In the genomic region with DNA sequence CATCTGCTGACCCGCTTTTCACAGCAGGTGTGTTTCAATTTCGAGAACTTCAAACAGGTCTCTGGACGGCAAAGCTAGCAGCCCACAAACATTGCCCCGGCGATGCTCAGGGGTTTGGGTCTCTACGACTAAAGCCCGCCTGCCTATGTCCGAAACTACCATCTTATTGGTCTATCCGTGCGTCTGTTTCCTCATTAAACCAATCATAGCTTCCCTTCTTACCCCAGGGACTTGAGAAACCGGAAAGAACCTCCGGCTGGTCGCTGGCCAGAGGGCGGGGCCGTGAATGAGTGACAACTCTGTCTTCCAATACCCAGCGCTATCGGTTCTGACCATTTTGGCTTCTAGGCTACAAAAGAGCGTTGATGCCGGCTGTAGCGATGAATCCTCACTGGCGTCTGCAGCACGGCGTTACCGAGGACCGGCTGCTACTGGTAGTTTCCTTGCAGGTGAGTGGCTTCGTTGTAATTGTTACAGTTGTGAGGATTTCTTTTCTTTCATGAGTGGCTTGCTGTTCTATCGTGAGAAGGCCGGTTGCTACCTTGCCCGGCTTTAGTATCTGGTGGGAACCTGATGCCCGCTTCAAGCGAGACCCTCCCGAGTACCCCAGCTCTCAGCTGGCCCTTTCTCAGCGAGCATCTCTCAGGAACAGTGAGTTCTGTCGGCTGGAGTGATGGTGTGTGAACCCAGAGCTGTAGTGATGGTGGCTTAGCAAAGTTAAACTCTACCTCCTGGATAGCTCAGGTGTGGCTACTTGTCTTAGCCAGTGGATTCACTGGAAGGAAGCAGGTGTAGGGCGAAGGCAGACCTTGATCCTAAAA, we compare ENCODE assay signal across 8 mouse cellular contexts. TPM values are rescaled to one million over a fixed set of nuclear protein-coding genes. Genes with fewer than 3 reads are reported as not detected.
A peak's percentile ranks its signal among the peaks of the same experiment; 100 is the strongest.
DNase-seq lines count a peak whose midpoint lies in the region; ATAC-seq and TF ChIP-seq lines count a peak whose summit lies in the region.

A gene (plus strand): TSS at position 234 of the 821 bp plus-strand sequence.

- no peaks in the 10 kb centered on the region for H3K9me3 ChIP-seq in forebrain, embryonic 10.5 days
- no peaks in the 10 kb centered on the region for H3K9me3 ChIP-seq in heart, embryonic 15.5 days (replicated peaks)
- no peaks in the 10 kb centered on the region for H3K9me3 ChIP-seq in liver, embryonic 14.5 days (ENCODE audit: control insufficient read depth, low read length)
- H3K9me3 ChIP-seq in neural tube, embryonic 11.5 days (ENCODE audit: control insufficient read depth, low read length): no peaks in the 10 kb centered on the region
- H3K9me3 ChIP-seq in stomach, postnatal 0 days (ENCODE audit: control insufficient read depth, low read length): no peaks in the 10 kb centered on the region

- H3K27ac ChIP-seq in forebrain, embryonic 10.5 days: peak within 1 kb of the TSS; percentile 90
- H3K27ac ChIP-seq in heart, embryonic 15.5 days: peak within 1 kb of the TSS; percentile 75
- H3K27ac ChIP-seq in liver, embryonic 14.5 days: peak within 1 kb of the TSS; percentile 89
- peak within 1 kb of the TSS; percentile 36; the same call in 1 of the 2 replicates for H3K27ac ChIP-seq in neural tube, embryonic 11.5 days (ENCODE audit: low read depth, low read length)
- H3K27ac ChIP-seq in stomach, postnatal 0 days (replicated peaks): peak within 1 kb of the TSS; percentile 42; the same call in 1 of the 2 replicates

- H3K4me1 ChIP-seq in forebrain, embryonic 10.5 days: peaks cover 52% of the 10 kb centered on the region
- peaks cover 23% of the 10 kb centered on the region for H3K4me1 ChIP-seq in heart, embryonic 15.5 days (replicated peaks)
- H3K4me1 ChIP-seq in liver, embryonic 14.5 days (replicated peaks; ENCODE audit: control insufficient read depth in 2 of 2, insufficient read depth in 2 of 2, low read length in 1 of 2): peaks cover 60 to 73% of the 10 kb centered on the region in 2 experiments
- H3K4me1 ChIP-seq in neural tube, embryonic 11.5 days (ENCODE audit: control insufficient read depth, insufficient read depth, low read length): peaks cover 19% of the 10 kb centered on the region
- H3K4me1 ChIP-seq in stomach, postnatal 0 days (replicated peaks; ENCODE audit: control insufficient read depth, insufficient read depth): peaks cover 3% of the 10 kb centered on the region; the same call in 1 of the 2 replicates

- peak within 1 kb of the TSS; percentile 66 for H3K9ac ChIP-seq in heart, embryonic 15.5 days
- H3K9ac ChIP-seq in liver, embryonic 14.5 days (replicated peaks): peak within 1 kb of the TSS; percentile 86
- peak within 1 kb of the TSS; percentile 64 for H3K9ac ChIP-seq in neural tube, embryonic 11.5 days (ENCODE audit: low read length)
- H3K9ac ChIP-seq in stomach, postnatal 0 days (ENCODE audit: low read length): peak within 1 kb of the TSS; percentile 61

- peak within 1 kb of the TSS; percentile 82 for H3K4me2 ChIP-seq in heart, embryonic 15.5 days
- peak within 1 kb of the TSS; percentile 78 for H3K4me2 ChIP-seq in liver, embryonic 14.5 days (ENCODE audit: low read depth)
- peak within 1 kb of the TSS; percentile 80 for H3K4me2 ChIP-seq in neural tube, embryonic 11.5 days (ENCODE audit: low read depth)
- H3K4me2 ChIP-seq in stomach, postnatal 0 days (replicated peaks; ENCODE audit: low read depth): peak within 1 kb of the TSS; percentile 56

- H3K27me3 ChIP-seq in forebrain, embryonic 10.5 days (ENCODE audit: poor library complexity, severe bottlenecking): no peaks in the 10 kb centered on the region
- no peaks in the 10 kb centered on the region for H3K27me3 ChIP-seq in heart, embryonic 15.5 days
- H3K27me3 ChIP-seq in liver, embryonic 14.5 days (ENCODE audit: control insufficient read depth, insufficient read depth, low read length): no peaks in the 10 kb centered on the region
- H3K27me3 ChIP-seq in neural tube, embryonic 11.5 days (ENCODE audit: control insufficient read depth, insufficient read depth, low read length): no peaks in the 10 kb centered on the region
- no peaks in the 10 kb centered on the region for H3K27me3 ChIP-seq in stomach, postnatal 0 days (ENCODE audit: control insufficient read depth, insufficient read depth, low read length)

- H3K4me3 ChIP-seq in forebrain, embryonic 10.5 days: peak within 1 kb of the TSS; percentile 64
- H3K4me3 ChIP-seq in heart, embryonic 15.5 days: peak within 1 kb of the TSS; percentile 62
- peak within 1 kb of the TSS; percentile 95 to 98 for H3K4me3 ChIP-seq in liver, embryonic 14.5 days (ENCODE audit: insufficient read depth in 1 of 2, low read depth in 2 of 2, low read length in 2 of 2)
- H3K4me3 ChIP-seq in neural tube, embryonic 11.5 days (ENCODE audit: low read depth, low read length): peak within 1 kb of the TSS; percentile 70
- peak within 1 kb of the TSS; percentile 56 for H3K4me3 ChIP-seq in stomach, postnatal 0 days (ENCODE audit: low read depth, low read length)

- TF ChIP-seq EP300 in liver, embryonic 14.5 days (IDR thresholded peaks at IDR 0.05; ENCODE audit: low read depth): peak; percentile 24; the same call in 1 of the 2 replicates
- TF ChIP-seq EP300 in stomach, postnatal 0 days (optimal IDR thresholded peaks at IDR 0.05): no peak

- TF ChIP-seq CTCF in liver, embryonic 14.5 days (IDR thresholded peaks at IDR 0.05; ENCODE audit: low read depth): no peak
- TF ChIP-seq CTCF in stomach, postnatal 0 days (IDR thresholded peaks at IDR 0.05; ENCODE audit: low read depth): no peak

- peak; percentile 97 to 98 for DNase-seq in CD8-positive naive resting alpha-beta T cell, adult 2 months (ENCODE audit: low read depth in 2 of 2, low spot score in 2 of 2)
- peak; percentile 96 for DNase-seq in c-Kit-positive CD71-negative TER-119-negative erythroid progenitor cells, embryonic 14.5 days (ENCODE audit: low read depth)
- DNase-seq in forebrain, embryonic 10.5 days (ENCODE audit: extremely low spot score, low spot score): peak; percentile 92
- DNase-seq in kidney, postnatal 25 days: peak; percentile 98 to 99
- peak; percentile 98 to 99 (median 99) for DNase-seq in liver, embryonic 14.5 days (ENCODE audit: low read depth in 3 of 3, low spot score in 3 of 3)
- peak; percentile 98 for DNase-seq in neural tube, embryonic 11.5 days (ENCODE audit: low spot score)
- DNase-seq in stomach, postnatal 0 days (ENCODE audit: low spot score): peak; percentile 98

- no peaks in the 10 kb centered on the region for H3K36me3 ChIP-seq in forebrain, embryonic 10.5 days (replicated peaks)
- no peaks in the 10 kb centered on the region for H3K36me3 ChIP-seq in heart, embryonic 15.5 days
- H3K36me3 ChIP-seq in liver, embryonic 14.5 days (replicated peaks; ENCODE audit: control insufficient read depth, insufficient read depth, low read depth): no peaks in the 10 kb centered on the region; the same call in 1 of the 2 replicates
- no peaks in the 10 kb centered on the region for H3K36me3 ChIP-seq in neural tube, embryonic 11.5 days (ENCODE audit: control insufficient read depth, insufficient read depth, low read length)
- no peaks in the 10 kb centered on the region for H3K36me3 ChIP-seq in stomach, postnatal 0 days (ENCODE audit: control insufficient read depth, insufficient read depth, low read length)

- WGBS in forebrain, embryonic 10.5 days: 1% methylated on average over 35 of the region's 35 CpGs
- WGBS in heart, embryonic 15.5 days: under 1% methylated on average over 35 of the region's 35 CpGs
- WGBS in liver, embryonic 14.5 days (ENCODE audit: insufficient replicate concordance): under 1% methylated on average over 35 of the region's 35 CpGs
- WGBS in neural tube, embryonic 11.5 days: under 1% methylated on average over 35 of the region's 35 CpGs
- 2% methylated on average over 35 of the region's 35 CpGs for WGBS in stomach, postnatal 0 days

- peak; percentile 97 for ATAC-seq in heart, embryonic 15.5 days (replicated peaks; ENCODE audit: insufficient number of reproducible peaks, insufficient read depth, low FRiP score, low read depth)
- peak; percentile 90 for ATAC-seq in liver, embryonic 14.5 days (ENCODE audit: insufficient read depth)
- peak; percentile 99 for ATAC-seq in neural tube, embryonic 11.5 days (ENCODE audit: insufficient read depth, low FRiP score, low TSS enrichment)
- ATAC-seq in stomach, postnatal 0 days (ENCODE audit: low FRiP score, low TSS enrichment): peak; percentile 99

RNA-seq across cellular contexts. Expression of the gene that starts here (rescaled TPM):
- 54.6 and 68.6 TPM in 2 replicates for polyA plus RNA-seq in forebrain, embryonic 10.5 days (2016; fragmentation: Nextera tagmentation; extraction: Ambion mirVana)
- 112 and 125 TPM in 2 replicates for polyA plus RNA-seq in heart, embryonic 15.5 days (2015; fragmentation: Nextera tagmentation; extraction: Ambion mirVana)
- polyA plus RNA-seq in liver, embryonic 14.5 days (2012; rRNA removed): 84.9 and 140 TPM in 2 replicates
- polyA plus RNA-seq in liver, embryonic 14.5 days (2014; fragmentation: Nextera tagmentation; extraction: Ambion mirVana): 136 and 143 TPM in 2 replicates
- 59.0 and 70.7 TPM in 2 replicates for polyA plus RNA-seq in neural tube, embryonic 11.5 days (2014; fragmentation: Nextera tagmentation; extraction: Ambion mirVana)
- polyA plus RNA-seq in stomach, postnatal 0 days (2015; fragmentation: Nextera tagmentation; extraction: Ambion mirVana): 25.5 and 30.1 TPM in 2 replicates

Comparison
In these comparisons a context has a peak if more than half of its experiments do, and no peak if none do; other contexts are left out.
1. Peak in every context shown above with its lines: DNase-seq, ATAC-seq, H3K4me3 ChIP-seq and H3K27ac ChIP-seq.
2. H3K27ac ChIP-seq: peak in every context shown above with its lines; median percentile 90 in forebrain, embryonic 10.5 days; 89 in liver, embryonic 14.5 days; 75 in heart, embryonic 15.5 days; 42 in stomach, postnatal 0 days; 36 in neural tube, embryonic 11.5 days.